Mouse (Mus musculus) cortical plate, adult 2 months (tissue): Measurements from ENCODE around the gene Borcs7. TPM values are rescaled to one million over a fixed set of nuclear protein-coding genes. Genes with fewer than 3 reads are reported as not detected.

ENCODE experiments used
- H3K27ac ChIP-seq: fragments of 200-500 bp; 2 replicates; pipeline ENCODE4 v1.5.1; 2012; ENCODE audit warnings: low read length, control low read depth, inconsistent platforms; ENCODE audit not compliant: insufficient read depth
- H3K4me1 ChIP-seq: fragments of 200-500 bp; 2 replicates; pipeline ENCODE4 v1.6.1; 2011; ENCODE audit warnings: low read length; ENCODE audit not compliant: control insufficient read depth, insufficient read depth
- H3K4me3 ChIP-seq: fragments of 200-500 bp; 2 replicates; pipeline ENCODE4 v1.5.1; 2011; ENCODE audit warnings: mild to moderate bottlenecking, low read length, control low read depth; ENCODE audit not compliant: insufficient read depth
- CTCF ChIP-seq: fragments of 200-500 bp; IDR thresholded peaks from 2 replicates; pipeline ENCODE4 v1.5.1; 2011; ENCODE audit warnings: mild to moderate bottlenecking, control low read depth, low read length; ENCODE audit not compliant: insufficient read depth; ENCODE audit errors: extremely low read depth
- POLR2A ChIP-seq: fragments of 200-500 bp; IDR thresholded peaks from 2 replicates; pipeline ENCODE4 v1.6.1; 2011; ENCODE audit warnings: mild to moderate bottlenecking, low read length, control low read depth; ENCODE audit not compliant: insufficient read depth; ENCODE audit errors: extremely low read depth
- polyA plus RNA-seq: library from polyadenylated mRNA; depleted of rRNA; stranded (reverse); fragments of >200 nt; gene quantifications from 2 replicates; pipeline ENCODE4 v1.2.3, GENCODE M21; 2012; rRNA removed

The Borcs7 gene
- 19.2 and 21.2 TPM in 2 replicates for polyA plus RNA-seq

DNA sequence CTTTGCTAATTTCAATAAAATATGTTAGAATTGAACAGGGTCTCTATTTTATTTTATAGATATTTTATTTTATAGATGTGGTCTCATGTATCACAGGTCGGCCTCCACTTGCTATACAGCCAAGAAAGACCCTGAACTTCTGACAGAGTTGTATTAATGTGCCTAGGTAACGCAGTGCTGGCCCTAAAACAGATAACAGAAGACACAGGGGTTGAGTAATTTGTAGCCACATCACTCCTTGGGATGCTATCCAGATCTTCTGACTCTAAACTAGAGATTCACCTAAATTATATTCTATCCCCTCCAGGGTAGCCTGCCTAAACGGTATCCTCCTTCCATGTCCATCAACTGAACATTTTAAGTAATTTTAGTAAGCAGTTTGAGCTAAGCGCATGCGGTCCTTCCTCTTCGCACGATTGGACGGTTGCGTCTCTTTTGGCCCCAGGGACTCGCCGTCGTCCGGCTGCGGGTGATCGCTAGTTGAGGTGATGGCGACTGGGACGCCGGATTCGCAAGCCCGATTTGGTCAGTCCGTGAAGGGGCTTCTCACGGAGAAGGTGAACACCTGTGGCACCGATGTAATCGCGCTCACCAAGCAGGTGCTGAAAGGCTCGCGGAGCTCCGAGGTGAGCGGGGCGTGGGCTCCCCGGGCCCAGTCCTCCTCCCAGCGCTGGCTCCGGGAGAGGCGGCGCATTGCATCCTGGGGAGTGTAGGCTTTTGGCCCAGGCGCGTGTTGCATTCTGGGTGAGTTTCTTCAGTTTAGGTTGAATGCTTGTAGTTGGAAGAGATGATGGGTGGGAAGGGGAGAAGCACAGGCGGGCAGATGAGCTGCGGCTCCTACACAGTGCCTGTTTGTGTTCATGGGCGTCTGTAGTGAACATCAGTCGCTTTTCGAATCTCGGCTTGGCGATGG is at the start of gene Borcs7:
TSS of gene Borcs7 (plus strand) at position 447 of the 913 bp plus-strand sequence.
- Histone ChIP-seq H3K4me3 (peak within 1 kb of the TSS; percentile 61), H3K27ac (peak within 1 kb of the TSS; percentile 88), H3K4me1 (peaks cover 2% of the 10 kb centered on the region; the same call in 1 of the 2 replicates)
- no peak for TF ChIP-seq CTCF
- TF ChIP-seq POLR2A: peak; percentile 67

DNA sequence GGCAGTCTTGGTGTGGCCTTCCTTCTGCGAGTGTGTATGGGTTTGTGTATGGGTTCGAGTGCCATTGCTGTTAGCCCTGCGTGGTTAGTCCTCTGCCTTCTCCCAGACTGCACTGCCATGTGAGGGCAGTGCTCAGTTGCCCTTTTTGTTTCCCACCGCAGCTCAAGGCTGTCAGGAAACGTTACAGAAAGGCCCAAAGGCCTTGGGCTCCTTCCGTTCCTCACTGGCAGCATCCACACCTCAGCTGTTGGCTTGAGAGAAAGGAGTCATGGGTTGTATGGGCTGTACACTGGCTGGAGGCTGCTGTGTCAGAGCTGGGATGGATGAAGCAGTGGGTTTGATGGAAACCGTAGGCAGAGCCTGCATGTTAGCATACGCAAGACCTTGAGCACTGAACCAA is 48.9 kb upstream of the Borcs7 start:
- Histone ChIP-seq H3K4me3 (no peak overlapping the region), H3K4me1 (peaks cover 9% of the 10 kb centered on the region), H3K27ac (no peak overlapping the region)
- no peak for TF ChIP-seq POLR2A
- no peak for TF ChIP-seq CTCF

DNA sequence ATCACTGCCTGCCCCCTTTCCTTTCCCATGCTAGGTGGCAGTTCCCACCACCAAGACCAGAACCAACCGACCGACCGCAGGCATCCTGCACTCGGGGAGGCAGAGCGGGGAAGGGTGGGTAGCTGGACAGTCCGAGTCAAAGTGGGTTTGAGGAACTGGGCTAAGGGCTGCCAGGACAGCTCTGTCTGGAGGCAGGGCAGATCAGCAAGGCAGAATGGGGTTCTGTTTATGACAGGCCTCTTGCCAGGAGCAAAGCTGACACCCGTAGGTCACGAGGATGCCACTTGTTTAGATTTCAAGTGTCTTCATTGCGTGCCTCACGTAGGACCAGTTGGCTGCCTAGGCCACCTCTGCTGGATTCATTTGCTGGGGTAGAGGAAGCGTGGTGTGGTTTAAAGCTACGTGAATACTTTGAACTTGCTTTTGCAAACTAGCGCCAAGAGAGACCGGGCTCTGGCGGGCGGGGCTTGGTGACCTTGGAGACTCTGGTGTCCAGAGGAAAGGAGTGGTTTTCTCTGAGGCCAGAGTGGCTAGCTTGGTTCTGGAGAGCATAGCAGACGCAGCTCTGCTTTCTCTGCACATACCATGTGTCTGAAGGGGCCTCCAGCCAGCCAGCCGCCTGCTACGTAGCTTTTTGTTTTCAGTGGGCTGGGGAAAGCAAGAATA is 48.2 kb upstream of the Borcs7 start:
- H3K4me3 ChIP-seq: no peak overlapping the region
- no peak for TF ChIP-seq POLR2A
- TF ChIP-seq CTCF: no peak
- peaks cover 9% of the 10 kb centered on the region for H3K4me1 ChIP-seq
- peak overlapping the region; percentile 0 for H3K27ac ChIP-seq

DNA sequence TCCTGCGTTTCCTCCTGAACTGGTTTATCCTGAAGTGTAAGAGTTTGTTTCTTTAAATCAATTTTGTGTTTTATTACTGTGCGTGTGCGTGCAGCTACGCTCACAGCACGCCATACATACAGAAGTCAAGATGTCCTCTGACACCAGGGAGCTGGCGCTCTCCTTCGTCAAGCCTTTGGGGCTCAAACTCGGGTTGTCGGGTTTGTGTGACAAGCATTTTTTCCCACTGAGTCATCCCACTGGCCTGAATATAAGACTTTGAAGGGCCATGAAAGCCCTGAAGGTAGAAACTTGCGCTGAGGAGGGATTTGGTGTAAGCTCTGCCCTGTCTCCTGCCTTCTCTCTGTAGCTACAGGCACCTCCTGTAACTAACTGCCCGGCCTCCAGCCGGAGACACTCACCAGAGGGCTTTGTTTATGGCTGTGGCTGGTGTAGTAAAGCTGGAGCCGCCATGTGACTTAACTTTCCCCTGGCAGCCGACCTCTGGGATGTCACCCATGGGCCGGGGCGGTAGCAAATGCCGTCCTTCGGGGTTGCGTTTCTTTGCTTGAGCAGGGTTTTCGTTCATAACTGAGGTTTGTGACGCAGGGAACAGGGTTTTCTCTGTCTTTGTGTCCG is 47.5 kb upstream of the Borcs7 start:
- peaks cover 9% of the 10 kb centered on the region for H3K4me1 ChIP-seq
- H3K4me3 ChIP-seq: no peak overlapping the region
- TF ChIP-seq CTCF: no peak
- no peak for TF ChIP-seq POLR2A
- peak overlapping the region; percentile 0; the same call in 1 of the 2 replicates for H3K27ac ChIP-seq

DNA sequence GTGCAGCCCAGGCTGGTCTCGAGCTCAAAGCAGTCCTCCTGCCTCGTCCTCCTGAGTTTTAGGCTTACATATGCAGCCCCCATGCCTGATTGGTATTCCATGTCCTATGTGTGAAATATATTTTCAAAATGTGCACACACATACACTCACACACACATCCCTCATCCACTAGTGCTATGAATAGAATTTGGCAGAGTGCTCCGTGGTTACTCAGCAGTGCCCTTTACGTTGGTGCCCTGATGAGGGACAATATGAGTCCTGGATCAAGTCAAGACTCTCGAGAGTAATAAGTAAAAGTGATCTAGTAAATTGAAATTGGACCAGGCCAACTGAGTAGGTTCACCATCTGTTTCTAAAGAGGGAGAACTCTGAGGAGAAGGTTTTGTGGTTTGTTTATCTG is 46.5 kb upstream of the Borcs7 start:
- TF ChIP-seq CTCF: no peak
- no peak for TF ChIP-seq POLR2A
- Histone ChIP-seq H3K27ac (no peak overlapping the region), H3K4me1 (peaks cover 9% of the 10 kb centered on the region), H3K4me3 (no peak overlapping the region)

DNA sequence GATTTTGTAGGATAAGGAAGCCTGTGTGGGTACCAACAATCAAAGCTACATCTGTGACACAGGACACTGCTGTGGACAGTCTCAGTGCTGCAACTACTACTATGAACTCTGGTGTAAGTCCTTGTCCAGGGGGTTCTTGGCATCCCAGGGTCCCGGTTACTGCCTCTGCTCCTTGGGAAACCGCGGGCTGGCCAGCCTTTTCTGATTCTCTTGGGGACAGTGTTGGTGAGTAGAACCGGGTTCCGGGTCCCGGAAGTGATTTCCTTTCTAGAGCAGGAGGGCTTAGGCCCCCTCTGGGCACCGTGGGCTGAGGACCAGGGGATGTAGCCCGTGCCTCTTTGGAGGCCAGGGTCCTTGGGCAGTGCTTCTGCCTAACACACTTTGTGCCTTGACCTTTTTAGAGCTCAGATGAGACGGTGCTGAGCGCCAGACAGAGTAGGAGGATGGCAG is 45.3 kb upstream of the Borcs7 start:
- no peak for TF ChIP-seq CTCF
- no peak for TF ChIP-seq POLR2A
- H3K4me1 ChIP-seq: peaks cover 9% of the 10 kb centered on the region
- H3K27ac ChIP-seq: 0 out of 2 replicates have a peak overlapping the region, but pooled peaks have one; percentile 39
- no peak overlapping the region for H3K4me3 ChIP-seq

DNA sequence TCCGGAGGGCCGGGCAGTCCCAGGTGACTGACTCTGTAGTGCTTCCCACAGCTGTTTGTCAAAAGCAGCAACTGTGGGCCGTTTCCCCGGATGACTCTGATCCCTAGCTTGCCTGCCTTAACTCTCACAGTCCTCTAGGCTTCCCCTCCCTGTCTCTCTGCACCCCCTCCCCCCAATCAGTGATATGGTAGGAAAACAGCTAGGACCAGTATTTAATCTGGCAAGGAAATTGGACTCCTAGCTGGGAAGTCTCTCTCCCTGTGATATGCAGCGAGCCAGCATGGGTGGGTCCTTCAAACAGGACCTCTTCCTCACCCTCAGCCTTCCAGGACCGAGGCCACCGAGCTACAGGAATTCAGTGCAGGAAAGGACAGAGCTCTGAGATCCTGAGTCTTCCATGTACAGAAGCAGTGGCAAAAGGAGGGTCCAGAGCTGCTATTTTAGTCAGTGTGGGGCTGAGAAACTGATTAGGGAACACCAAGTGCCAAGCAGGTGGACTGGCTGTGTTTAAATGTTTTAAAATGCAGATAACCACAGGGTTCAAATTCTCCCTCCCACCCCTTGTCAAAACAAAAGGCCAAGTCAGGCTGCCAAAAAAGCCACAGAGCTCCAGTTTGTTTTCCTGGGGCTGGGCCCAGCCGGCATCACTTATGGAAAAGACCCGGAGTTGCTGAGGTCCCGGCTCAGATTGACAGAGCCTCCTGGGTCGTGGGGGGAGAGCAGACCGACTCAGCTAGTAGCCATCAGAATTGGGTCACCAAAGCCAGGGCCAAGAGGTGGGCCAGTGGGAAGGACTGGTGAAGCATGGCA is 44.7 kb upstream of the Borcs7 start:
- TF ChIP-seq POLR2A (no peak), CTCF (no peak)

DNA sequence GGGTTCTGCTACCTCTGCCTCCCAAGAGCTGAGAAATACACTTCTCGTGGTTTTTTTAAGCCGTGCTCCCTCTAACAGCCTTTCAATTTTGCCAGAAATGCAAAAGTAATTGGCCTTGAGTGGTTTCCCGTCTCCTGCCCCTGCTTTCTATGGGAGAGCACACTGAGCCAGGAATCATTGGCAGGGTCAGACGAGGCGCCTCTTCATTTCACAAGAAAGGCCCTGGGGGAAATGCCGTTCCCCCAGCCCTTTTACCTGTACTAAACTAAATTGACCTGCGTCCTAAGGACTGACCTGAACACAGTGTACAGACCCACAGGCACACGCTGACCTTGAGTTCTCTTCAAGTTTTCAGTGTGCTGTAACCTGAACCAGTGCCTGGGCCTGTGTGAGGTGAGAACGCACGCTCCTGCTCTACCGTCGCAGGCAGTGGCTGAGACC is 43.6 kb upstream of the Borcs7 start:
- peaks cover 9% of the 10 kb centered on the region for H3K4me1 ChIP-seq
- no peak overlapping the region for H3K27ac ChIP-seq
- TF ChIP-seq POLR2A (no peak), CTCF (no peak)
- H3K4me3 ChIP-seq: no peak overlapping the region

More for the DNA sequence above, 44.7 kb upstream of the Borcs7 start:
- 0 out of 2 replicates have a peak overlapping the region, but pooled peaks have one; percentile 39 for H3K27ac ChIP-seq
- H3K4me3 ChIP-seq: no peak overlapping the region
- H3K4me1 ChIP-seq: peaks cover 9% of the 10 kb centered on the region

DNA sequence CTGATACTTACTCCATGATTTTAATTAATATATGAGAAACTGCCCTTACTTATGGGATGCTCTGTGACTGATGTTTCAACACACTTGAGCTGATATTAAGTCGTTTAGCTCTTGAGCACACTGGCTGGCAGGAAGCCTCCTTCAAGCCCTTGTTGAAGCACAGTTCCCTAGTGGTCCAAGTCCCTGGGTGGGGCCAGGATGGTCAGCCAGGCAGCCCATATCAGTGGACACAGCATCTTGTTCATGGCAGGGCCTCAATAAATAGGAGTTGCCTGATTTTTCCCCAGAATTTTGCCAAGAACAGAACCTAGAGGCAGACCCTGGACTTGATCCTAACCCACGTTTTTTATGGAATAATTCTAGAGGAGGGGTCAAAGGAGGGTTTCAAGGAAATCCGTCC is 42.5 kb upstream of the Borcs7 start:
- peaks cover 7% of the 10 kb centered on the region for H3K4me1 ChIP-seq
- no peak overlapping the region for H3K4me3 ChIP-seq
- H3K27ac ChIP-seq: no peak overlapping the region
- no peak for TF ChIP-seq CTCF
- TF ChIP-seq POLR2A: no peak
